Mouse (Mus musculus): ENCODE results near the gene Slc38a1. TPM values are rescaled to one million over a fixed set of nuclear protein-coding genes. Genes with fewer than 3 reads are reported as not detected.
A peak's percentile ranks its signal among the peaks of the same experiment; 100 is the strongest.
"Not testable (repeated sequence)": the region's sequence is repeated elsewhere in the genome, so short reads cannot be mapped to it uniquely, and the experiment has no call there.

The Slc38a1 gene
- polyA plus RNA-seq, 1 experiment from 2014 or later, result 152 TPM

DNA sequence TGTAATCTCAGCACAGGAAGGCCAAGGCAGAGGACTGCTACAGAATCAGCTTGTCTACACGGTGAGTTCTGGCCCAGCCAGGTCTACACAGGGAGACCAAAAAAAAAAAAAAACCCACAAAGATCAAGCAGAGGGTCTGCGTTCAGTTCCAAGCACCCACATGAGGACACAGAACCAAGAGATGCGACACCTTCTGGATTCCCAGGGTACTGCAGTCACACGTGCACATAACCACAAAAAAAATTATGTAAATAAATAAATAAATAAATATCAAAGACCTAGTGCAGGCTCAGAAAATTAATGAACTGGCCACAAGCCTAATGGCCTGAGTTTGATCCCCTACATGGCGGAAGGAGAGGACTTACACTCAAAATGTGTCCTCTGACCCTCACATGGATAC lies 10.5 kb downstream of the Slc38a1 start:
- peaks cover 6% of the 10 kb centered on the region; the same call in 1 of the 2 replicates for H3K9me3 ChIP-seq (replicated peaks)
- peaks cover under 1% of the 10 kb centered on the region; the same call in 1 of the 2 replicates for H3K4me1 ChIP-seq
- H3K4me2 ChIP-seq (replicated peaks), result no peak overlapping the region
- no peak overlapping the region for H3K27ac ChIP-seq
- no peak overlapping the region for H3K9ac ChIP-seq
- 95% methylated on average over 5 of the region's 5 CpGs for WGBS
- H3K4me3 ChIP-seq, result no peak overlapping the region
- no peaks in the 10 kb centered on the region for H3K27me3 ChIP-seq
- peaks cover 47% of the 10 kb centered on the region for H3K36me3 ChIP-seq
- ATAC-seq (ENCODE audit: low FRiP score), result no peak

DNA sequence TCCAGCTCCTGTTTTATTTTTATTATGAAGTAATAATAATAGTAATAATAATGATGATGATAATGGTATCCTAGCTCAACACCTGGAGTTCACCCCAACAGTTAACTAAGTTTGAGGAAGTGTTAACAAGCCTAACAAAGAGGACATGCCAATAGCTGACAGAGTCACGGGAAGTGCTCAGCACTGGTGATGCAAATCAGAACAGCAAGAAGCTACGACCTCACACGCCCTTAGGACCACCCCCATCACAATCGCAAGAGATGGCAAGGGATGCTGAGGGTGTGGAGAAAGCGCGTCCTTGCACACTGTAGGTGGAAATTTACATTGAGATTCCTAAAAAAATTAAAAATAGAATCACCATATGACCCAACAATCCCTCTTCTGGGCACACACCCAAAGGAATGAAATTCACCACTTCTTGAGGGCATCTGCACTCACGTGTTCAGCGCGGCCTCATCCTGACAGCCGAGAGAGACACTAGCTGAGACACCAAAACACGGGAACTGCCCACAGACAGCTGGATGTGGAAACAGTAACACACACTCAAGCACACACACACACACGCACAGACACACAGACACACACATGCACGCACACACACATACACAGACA lies 11.5 kb downstream of the Slc38a1 start:
- H3K36me3 ChIP-seq, result peaks cover 39% of the 10 kb centered on the region
- peaks cover 6% of the 10 kb centered on the region; the same call in 1 of the 2 replicates for H3K9me3 ChIP-seq (replicated peaks)
- no peaks in the 10 kb centered on the region for H3K27me3 ChIP-seq
- H3K27ac ChIP-seq, result no peak overlapping the region
- H3K9ac ChIP-seq, result no peak overlapping the region
- no peak for ATAC-seq (ENCODE audit: low FRiP score)
- H3K4me1 ChIP-seq, result peaks cover 7% of the 10 kb centered on the region; the same call in 1 of the 2 replicates
- no peak overlapping the region for H3K4me2 ChIP-seq (replicated peaks)
- H3K4me3 ChIP-seq, result no peak overlapping the region
- WGBS, result 92% methylated on average over 13 of the region's 13 CpGs

DNA sequence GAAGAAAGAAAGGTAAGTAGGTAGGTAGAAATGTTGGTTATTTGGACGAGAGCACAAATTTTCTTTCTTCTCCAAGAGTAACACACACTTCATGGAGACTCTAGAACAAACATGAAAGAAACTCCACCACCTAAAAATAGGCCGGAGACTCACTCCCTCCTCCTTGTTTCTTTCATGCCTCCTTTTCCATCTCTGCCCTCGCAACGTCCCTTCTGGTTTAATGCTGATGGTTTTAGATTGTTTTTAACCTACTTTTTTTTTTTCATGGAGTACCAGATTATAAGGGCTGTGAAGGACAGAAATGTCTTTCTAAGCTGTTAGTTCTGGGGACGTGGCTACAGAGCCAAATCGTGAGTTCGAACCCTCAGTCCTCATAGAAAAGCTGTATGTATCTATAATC lies 14.5 kb downstream of the Slc38a1 start:
- no peaks in the 10 kb centered on the region; the same call in 1 of the 2 replicates for H3K9me3 ChIP-seq (replicated peaks)
- no peak for ATAC-seq (ENCODE audit: low FRiP score)
- peaks cover 7% of the 10 kb centered on the region; the same call in 1 of the 2 replicates for H3K4me1 ChIP-seq
- H3K36me3 ChIP-seq, result peaks cover 27% of the 10 kb centered on the region
- 95% methylated on average over 7 of the region's 7 CpGs for WGBS
- H3K4me3 ChIP-seq, result no peak overlapping the region
- H3K27me3 ChIP-seq, result no peaks in the 10 kb centered on the region
- H3K4me2 ChIP-seq (replicated peaks), result no peak overlapping the region
- no peak overlapping the region for H3K9ac ChIP-seq
- no peak overlapping the region for H3K27ac ChIP-seq

DNA sequence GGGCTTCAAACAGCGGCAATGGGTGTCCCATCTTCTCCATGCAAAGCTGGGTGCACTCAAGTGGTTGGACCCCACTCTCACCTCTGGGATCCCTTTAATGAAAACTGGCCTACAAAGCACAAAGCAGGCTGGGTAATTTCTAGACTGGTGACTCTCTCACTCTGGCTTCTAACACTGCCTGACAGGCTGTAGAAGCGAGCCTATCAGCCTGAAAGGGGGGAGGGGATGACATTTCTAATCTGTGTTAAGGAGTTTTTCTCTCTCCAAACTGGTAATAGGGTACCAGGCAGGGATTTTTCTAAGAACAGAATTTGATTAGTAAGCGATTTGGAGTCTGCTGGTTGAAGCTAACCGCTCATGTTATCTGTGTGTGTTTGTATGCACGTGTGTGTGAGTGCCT lies 15.8 kb downstream of the Slc38a1 start:
- peak overlapping the region; percentile 23; the same call in 1 of the 2 replicates for H3K27ac ChIP-seq
- no peak overlapping the region for H3K4me2 ChIP-seq (replicated peaks)
- ATAC-seq (ENCODE audit: low FRiP score), result no peak
- H3K4me3 ChIP-seq, result no peak overlapping the region
- 84% methylated on average over 5 of the region's 5 CpGs for WGBS
- H3K9me3 ChIP-seq (replicated peaks), result no peaks in the 10 kb centered on the region
- no peaks in the 10 kb centered on the region for H3K27me3 ChIP-seq
- H3K9ac ChIP-seq, result no peak overlapping the region
- peaks cover 30% of the 10 kb centered on the region for H3K36me3 ChIP-seq
- H3K4me1 ChIP-seq, result peaks cover 7% of the 10 kb centered on the region; the same call in 1 of the 2 replicates

DNA sequence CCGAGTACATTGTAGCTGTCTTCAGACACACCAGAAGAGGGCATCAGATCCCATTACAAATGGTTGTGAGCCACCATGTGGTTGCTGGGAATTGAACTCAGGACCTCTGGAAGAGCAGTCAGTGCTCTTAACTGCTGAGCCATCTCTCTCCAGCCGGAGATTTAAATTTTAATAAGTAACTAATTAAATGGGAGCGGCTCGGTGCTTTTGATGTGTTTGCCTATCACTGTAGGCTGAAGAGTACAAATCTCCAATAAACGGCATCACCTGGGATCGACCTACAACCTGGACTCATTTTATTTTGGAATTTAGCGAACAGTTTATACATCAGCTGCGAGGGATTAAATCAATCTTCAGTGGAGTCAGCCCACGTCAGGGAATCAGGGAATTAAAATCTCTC lies 17.7 kb downstream of the Slc38a1 start:
- ATAC-seq (ENCODE audit: low FRiP score), result not testable (repeated sequence)

DNA sequence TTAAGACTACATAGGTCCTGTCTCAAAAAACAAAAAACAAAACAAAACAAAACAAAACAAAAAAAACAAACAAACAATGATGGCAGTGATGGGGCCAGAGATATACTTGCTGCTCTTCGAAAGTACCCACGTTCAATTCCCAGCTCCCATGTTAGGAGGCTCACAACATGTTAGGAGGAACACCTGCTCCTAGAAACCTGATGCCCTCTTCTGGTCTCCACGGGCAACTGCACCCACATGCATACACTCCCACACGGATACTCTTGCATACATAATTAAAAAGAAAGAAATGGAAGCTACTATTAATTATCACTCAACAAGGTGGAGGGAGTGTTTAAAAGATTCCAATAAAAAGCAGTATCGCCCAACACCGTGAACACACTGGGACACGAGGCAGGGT lies 20.3 kb downstream of the Slc38a1 start:
- Histone ChIP-seq H3K9me3 (replicated peaks) (no peaks in the 10 kb centered on the region), H3K4me1 (peaks cover 7% of the 10 kb centered on the region; the same call in 1 of the 2 replicates), H3K27ac (no peak overlapping the region), H3K9ac (no peak overlapping the region), H3K4me2 (replicated peaks) (no peak overlapping the region), H3K36me3 (peaks cover 66% of the 10 kb centered on the region), H3K4me3 (no peak overlapping the region), H3K27me3 (no peaks in the 10 kb centered on the region)
- no peak for ATAC-seq (ENCODE audit: low FRiP score)
- 95% methylated on average over 7 of the region's 7 CpGs for WGBS

More for the DNA sequence above, 17.7 kb downstream of the Slc38a1 start:
- H3K27ac ChIP-seq; H3K4me1 ChIP-seq; H3K9ac ChIP-seq; H3K9me3 ChIP-seq (replicated peaks); H3K4me2 ChIP-seq (replicated peaks); H3K27me3 ChIP-seq; H3K4me3 ChIP-seq: not testable (repeated sequence)
- H3K36me3 ChIP-seq, result peaks cover 48% of the 10 kb centered on the region
- 96% methylated on average over 9 of the region's 9 CpGs for WGBS

DNA sequence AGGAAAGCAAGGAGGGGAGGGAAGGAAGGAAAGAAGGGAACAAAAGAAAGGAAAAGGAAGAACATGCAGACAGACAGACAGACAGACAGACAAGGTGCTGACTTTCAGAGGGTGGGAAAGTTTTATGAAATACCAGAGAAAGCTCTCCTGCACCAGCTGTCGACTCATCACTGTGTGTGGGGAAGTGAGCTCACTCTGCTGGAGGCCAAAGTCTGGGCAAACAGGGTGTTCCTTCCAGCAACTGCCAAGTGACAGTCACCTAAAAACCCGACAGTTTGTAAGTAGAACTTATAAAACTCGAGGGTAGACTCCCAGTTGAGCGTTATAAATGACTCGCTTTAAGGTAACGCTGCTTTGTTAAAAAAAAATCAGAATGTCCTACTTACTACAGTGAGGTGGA lies 21.0 kb downstream of the Slc38a1 start:
- no peak for ATAC-seq (ENCODE audit: low FRiP score)
- 90% methylated on average over 6 of the region's 6 CpGs for WGBS
- H3K27ac ChIP-seq, result no peak overlapping the region
- H3K4me3 ChIP-seq, result no peak overlapping the region
- H3K9ac ChIP-seq, result no peak overlapping the region
- peaks cover 4% of the 10 kb centered on the region; the same call in 1 of the 2 replicates for H3K9me3 ChIP-seq (replicated peaks)
- H3K4me2 ChIP-seq (replicated peaks), result no peak overlapping the region
- no peaks in the 10 kb centered on the region for H3K27me3 ChIP-seq
- H3K36me3 ChIP-seq, result peaks cover 73% of the 10 kb centered on the region
- H3K4me1 ChIP-seq, result peaks cover 1% of the 10 kb centered on the region; the same call in 1 of the 2 replicates

DNA sequence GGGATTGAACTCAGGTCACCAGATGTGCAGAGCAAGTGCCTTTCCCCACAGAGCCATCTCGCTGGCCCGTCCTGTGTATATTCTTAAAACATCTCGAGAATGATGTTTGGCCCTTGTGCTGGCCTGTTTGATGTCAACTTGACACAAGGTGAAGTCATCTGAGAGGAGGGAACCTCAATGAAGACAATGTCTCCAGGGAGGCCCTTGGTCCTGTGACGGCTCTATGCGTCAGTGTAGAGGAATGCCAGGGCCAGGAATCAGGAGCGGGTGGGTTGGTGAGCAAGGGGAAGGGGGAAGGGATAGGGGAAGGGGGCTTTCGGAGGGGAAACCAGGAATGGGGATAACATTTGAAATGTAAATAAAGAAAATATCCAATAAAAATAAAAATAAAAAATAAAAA lies 25.2 kb downstream of the Slc38a1 start:
- H3K4me1 ChIP-seq, result no peaks in the 10 kb centered on the region
- 90% methylated on average over 7 of the region's 7 CpGs for WGBS
- no peak overlapping the region for H3K4me3 ChIP-seq
- H3K9ac ChIP-seq, result no peak overlapping the region
- no peak for ATAC-seq (ENCODE audit: low FRiP score)
- H3K9me3 ChIP-seq (replicated peaks), result peaks cover 24% of the 10 kb centered on the region
- H3K4me2 ChIP-seq (replicated peaks), result no peak overlapping the region
- H3K27me3 ChIP-seq, result no peaks in the 10 kb centered on the region
- no peak overlapping the region for H3K27ac ChIP-seq
- H3K36me3 ChIP-seq, result peaks cover 91% of the 10 kb centered on the region

DNA sequence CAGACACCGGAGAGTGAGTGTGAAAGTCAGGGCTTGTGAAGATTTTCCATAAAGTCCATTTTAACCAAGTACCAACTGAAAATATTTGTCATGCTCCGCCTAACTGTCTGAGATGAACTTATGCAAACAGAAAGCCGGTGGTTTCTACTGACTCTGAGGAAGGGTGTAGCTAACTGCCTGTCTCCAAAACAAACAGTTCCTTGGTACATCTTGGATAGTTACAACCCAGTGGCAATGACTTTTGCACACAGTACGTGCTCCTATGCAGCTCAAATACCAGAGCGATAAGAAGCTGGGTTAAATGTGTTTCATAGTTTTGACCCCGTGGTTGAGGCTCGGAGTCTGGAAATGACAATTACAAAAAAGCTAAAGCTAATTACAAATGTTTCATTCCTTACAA lies 34.0 kb downstream of the Slc38a1 start:
- Histone ChIP-seq H3K4me2 (replicated peaks) (no peak overlapping the region), H3K36me3 (peaks cover 82% of the 10 kb centered on the region), H3K9me3 (replicated peaks) (no peaks in the 10 kb centered on the region), H3K9ac (no peak overlapping the region), H3K4me3 (no peak overlapping the region), H3K27ac (peak overlapping the region; percentile 23; the same call in 1 of the 2 replicates), H3K4me1 (peaks cover 13% of the 10 kb centered on the region), H3K27me3 (no peaks in the 10 kb centered on the region)
- no peak for ATAC-seq (ENCODE audit: low FRiP score)
- 90% methylated on average over 7 of the region's 7 CpGs for WGBS

DNA sequence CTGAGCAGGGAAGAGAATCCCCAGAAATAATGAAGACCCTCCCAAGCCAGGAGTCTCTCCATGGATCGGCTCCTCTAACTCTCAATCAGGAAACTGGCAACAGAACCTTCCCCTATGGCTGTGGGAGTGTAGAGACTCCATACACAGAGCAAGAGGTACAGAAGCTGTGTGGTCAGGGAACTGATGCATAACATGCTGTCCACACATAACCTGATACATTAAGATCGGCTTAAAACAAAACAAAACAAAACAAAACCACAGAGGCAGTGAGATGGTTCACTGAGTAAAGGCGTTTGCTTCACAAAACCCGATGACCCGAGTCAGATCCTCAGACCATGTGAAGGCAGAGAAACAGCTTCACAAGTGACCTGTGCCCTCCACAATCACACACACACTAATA lies 35.3 kb downstream of the Slc38a1 start:
- H3K9me3 ChIP-seq (replicated peaks), result no peaks in the 10 kb centered on the region
- H3K9ac ChIP-seq, result no peak overlapping the region
- H3K27me3 ChIP-seq, result no peaks in the 10 kb centered on the region
- peaks cover 69% of the 10 kb centered on the region for H3K36me3 ChIP-seq
- no peak overlapping the region for H3K4me2 ChIP-seq (replicated peaks)
- ATAC-seq (ENCODE audit: low FRiP score), result no peak
- no peak overlapping the region for H3K4me3 ChIP-seq
- H3K27ac ChIP-seq, result no peak overlapping the region
- H3K4me1 ChIP-seq, result peaks cover 17% of the 10 kb centered on the region
- WGBS, result 78% methylated on average over 5 of the region's 5 CpGs

DNA sequence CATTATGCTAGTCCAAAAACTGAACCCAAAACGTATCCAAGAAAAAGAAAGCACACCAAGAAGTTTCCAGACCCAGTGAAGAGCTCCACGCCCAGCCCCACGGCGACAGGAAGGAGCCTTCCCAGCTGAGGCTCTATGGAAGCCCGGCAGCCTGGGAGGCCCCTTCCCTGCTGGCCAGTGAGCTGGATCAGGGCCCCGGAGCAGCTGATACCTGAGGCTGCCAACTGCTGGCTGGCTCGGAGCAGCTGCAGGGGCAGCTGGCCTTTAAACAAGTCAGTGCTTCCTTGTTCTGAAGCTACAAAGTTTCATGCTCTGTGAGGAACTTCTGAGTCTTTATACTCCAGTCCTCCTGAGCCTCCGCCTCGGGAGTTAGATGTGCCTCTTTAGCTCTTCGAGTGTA lies 38.4 kb downstream of the Slc38a1 start:
- H3K4me1 ChIP-seq, result peaks cover 26% of the 10 kb centered on the region
- no peak overlapping the region for H3K9ac ChIP-seq
- no peaks in the 10 kb centered on the region for H3K9me3 ChIP-seq (replicated peaks)
- WGBS, result 69% methylated on average over 10 of the region's 10 CpGs
- no peak overlapping the region for H3K4me2 ChIP-seq (replicated peaks)
- peaks cover 58% of the 10 kb centered on the region for H3K36me3 ChIP-seq
- no peak overlapping the region for H3K4me3 ChIP-seq
- no peak for ATAC-seq (ENCODE audit: low FRiP score)
- H3K27ac ChIP-seq, result peak overlapping the region; percentile 41
- no peaks in the 10 kb centered on the region for H3K27me3 ChIP-seq

DNA sequence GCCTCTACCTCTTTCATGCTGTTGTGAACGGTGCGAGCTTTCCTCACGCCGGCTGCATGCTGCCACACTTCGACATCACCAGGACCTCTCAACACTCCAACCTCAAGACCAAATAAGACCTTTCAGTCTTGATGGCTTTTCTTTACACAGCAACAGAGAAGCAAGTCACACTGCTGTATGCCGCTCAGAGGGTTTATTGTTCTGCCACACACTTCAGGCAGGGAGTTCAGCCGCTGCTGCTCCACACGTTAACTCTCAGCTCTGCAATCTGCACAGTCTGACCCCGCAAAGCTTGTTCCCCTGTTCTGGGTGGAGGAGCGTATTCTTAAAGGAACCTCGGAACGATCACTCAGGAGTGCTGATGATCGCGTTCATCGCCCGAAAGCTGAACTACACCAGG lies 40.7 kb downstream of the Slc38a1 start:
- 73% methylated on average over 16 of the region's 16 CpGs for WGBS
- Histone ChIP-seq H3K27ac (no peak overlapping the region), H3K36me3 (peaks cover 37% of the 10 kb centered on the region), H3K27me3 (no peaks in the 10 kb centered on the region), H3K4me1 (peaks cover 35% of the 10 kb centered on the region), H3K9ac (no peak overlapping the region), H3K9me3 (replicated peaks) (no peaks in the 10 kb centered on the region), H3K4me3 (no peak overlapping the region), H3K4me2 (replicated peaks) (no peak overlapping the region)
- no peak for ATAC-seq (ENCODE audit: low FRiP score)
